Mouse (Mus musculus): ENCODE measurements around the gene Gm4969. TPM values are rescaled to one million over a fixed set of nuclear protein-coding genes. Genes with fewer than 3 reads are reported as not detected.

Gm4969 gene
- polyA plus RNA-seq, 1 experiment from 2014 or later: 5.8 TPM

GRCm38 (mm10) chr7:19067063-19067462 lies 51.1 kb downstream of the Gm4969 start:
- Histone ChIP-seq H3K4me3 (replicated peaks; ENCODE audit: low read depth, low read length) (no peak overlapping the region), H3K36me3 (ENCODE audit: control insufficient read depth, insufficient read depth, low read length) (no peaks in the 10 kb centered on the region), H3K27me3 (ENCODE audit: control insufficient read depth, insufficient read depth, low read length) (peaks cover 12% of the 10 kb centered on the region; the same call in 1 of the 2 replicates), H3K9me3 (ENCODE audit: control insufficient read depth, low read length) (no peaks in the 10 kb centered on the region), H3K4me1 (ENCODE audit: control insufficient read depth, insufficient read depth, low read length) (no peaks in the 10 kb centered on the region), H3K9ac (replicated peaks; ENCODE audit: low read length) (no peak overlapping the region), H3K4me2 (ENCODE audit: low read length) (no peak overlapping the region), H3K27ac (replicated peaks; ENCODE audit: low read depth, low read length) (no peak overlapping the region)
- DNase-seq: no peak
- no peak for ATAC-seq (ENCODE audit: low FRiP score, low TSS enrichment)
- 47% methylated on average over 14 of the region's 14 CpGs for WGBS

- DNase-seq (no peak), ATAC-seq (ENCODE audit: low FRiP score, low TSS enrichment) (no peak)
- Histone ChIP-seq H3K27me3 (ENCODE audit: control insufficient read depth, insufficient read depth, low read length) (peaks cover 12% of the 10 kb centered on the region; the same call in 1 of the 2 replicates), H3K36me3 (ENCODE audit: control insufficient read depth, insufficient read depth, low read length) (no peaks in the 10 kb centered on the region), H3K9ac (replicated peaks; ENCODE audit: low read length) (no peak overlapping the region), H3K9me3 (ENCODE audit: control insufficient read depth, low read length) (no peaks in the 10 kb centered on the region), H3K27ac (replicated peaks; ENCODE audit: low read depth, low read length) (no peak overlapping the region), H3K4me3 (replicated peaks; ENCODE audit: low read depth, low read length) (no peak overlapping the region), H3K4me2 (ENCODE audit: low read length) (no peak overlapping the region), H3K4me1 (ENCODE audit: control insufficient read depth, insufficient read depth, low read length) (no peaks in the 10 kb centered on the region)
- WGBS: 59% methylated on average over 13 of the region's 13 CpGs
These were observed 52.3 kb downstream of the Gm4969 start for GRCm38 (mm10) chr7:19065896-19066295.

GRCm38 (mm10) chr7:19057405-19057804 lies 60.8 kb downstream of the Gm4969 start:
- H3K4me2 ChIP-seq (ENCODE audit: low read length): no peak overlapping the region
- H3K9ac ChIP-seq (replicated peaks; ENCODE audit: low read length): no peak overlapping the region
- no peaks in the 10 kb centered on the region for H3K27me3 ChIP-seq (ENCODE audit: control insufficient read depth, insufficient read depth, low read length)
- H3K9me3 ChIP-seq (ENCODE audit: control insufficient read depth, low read length): no peaks in the 10 kb centered on the region
- H3K36me3 ChIP-seq (ENCODE audit: control insufficient read depth, insufficient read depth, low read length): peaks cover 5% of the 10 kb centered on the region; the same call in 1 of the 2 replicates
- H3K4me3 ChIP-seq (replicated peaks; ENCODE audit: low read depth, low read length): no peak overlapping the region
- 0 out of 2 replicates have a peak, but pooled peaks cover 2% of the 10 kb centered on the region for H3K4me1 ChIP-seq (ENCODE audit: control insufficient read depth, insufficient read depth, low read length)
- ATAC-seq (ENCODE audit: low FRiP score, low TSS enrichment) (no peak), DNase-seq (no peak)
- no peak overlapping the region for H3K27ac ChIP-seq (replicated peaks; ENCODE audit: low read depth, low read length)
- 91% methylated on average over 10 of the region's 10 CpGs for WGBS

- 0 out of 2 replicates have a peak, but pooled peaks cover 2% of the 10 kb centered on the region for H3K4me1 ChIP-seq (ENCODE audit: control insufficient read depth, insufficient read depth, low read length)
- H3K9me3 ChIP-seq (ENCODE audit: control insufficient read depth, low read length): no peaks in the 10 kb centered on the region
- H3K9ac ChIP-seq (replicated peaks; ENCODE audit: low read length): no peak overlapping the region
- H3K27me3 ChIP-seq (ENCODE audit: control insufficient read depth, insufficient read depth, low read length): no peaks in the 10 kb centered on the region
- no peak for DNase-seq
- no peak overlapping the region for H3K4me2 ChIP-seq (ENCODE audit: low read length)
- no peak overlapping the region for H3K4me3 ChIP-seq (replicated peaks; ENCODE audit: low read depth, low read length)
- ATAC-seq (ENCODE audit: low FRiP score, low TSS enrichment): no peak
- H3K36me3 ChIP-seq (ENCODE audit: control insufficient read depth, insufficient read depth, low read length): peaks cover 28% of the 10 kb centered on the region
- 91% methylated on average over 8 of the region's 8 CpGs for WGBS
- no peak overlapping the region for H3K27ac ChIP-seq (replicated peaks; ENCODE audit: low read depth, low read length)
These were observed 63.1 kb downstream of the Gm4969 start for GRCm38 (mm10) chr7:19055108-19055507.

- Histone ChIP-seq H3K4me1 (ENCODE audit: control insufficient read depth, insufficient read depth, low read length) (0 out of 2 replicates have a peak, but pooled peaks cover 2% of the 10 kb centered on the region), H3K36me3 (ENCODE audit: control insufficient read depth, insufficient read depth, low read length) (peaks cover 31% of the 10 kb centered on the region), H3K27me3 (ENCODE audit: control insufficient read depth, insufficient read depth, low read length) (no peaks in the 10 kb centered on the region), H3K4me2 (ENCODE audit: low read length) (peak overlapping the region; percentile 50), H3K9ac (replicated peaks; ENCODE audit: low read length) (peak overlapping the region; percentile 26), H3K4me3 (replicated peaks; ENCODE audit: low read depth, low read length) (0 out of 2 replicates have a peak overlapping the region, but pooled peaks have one; percentile 15), H3K9me3 (ENCODE audit: control insufficient read depth, low read length) (no peaks in the 10 kb centered on the region), H3K27ac (replicated peaks; ENCODE audit: low read depth, low read length) (no peak overlapping the region)
- DNase-seq (no peak), ATAC-seq (ENCODE audit: low FRiP score, low TSS enrichment) (peak; percentile 22)
- 62% methylated on average over 9 of the region's 9 CpGs for WGBS
These were observed 63.4 kb downstream of the Gm4969 start for GRCm38 (mm10) chr7:19054777-19055076.

- H3K36me3 ChIP-seq (ENCODE audit: control insufficient read depth, insufficient read depth, low read length): peaks cover 36% of the 10 kb centered on the region
- DNase-seq: peak; percentile 85
- H3K27ac ChIP-seq (replicated peaks; ENCODE audit: low read depth, low read length): no peak within 1 kb of the TSS; the same call in 1 of the 2 replicates
- H3K4me2 ChIP-seq (ENCODE audit: low read length): peak within 1 kb of the TSS; percentile 50
- H3K9ac ChIP-seq (replicated peaks; ENCODE audit: low read length): peak within 1 kb of the TSS; percentile 26
- H3K4me1 ChIP-seq (ENCODE audit: control insufficient read depth, insufficient read depth, low read length): 0 out of 2 replicates have a peak, but pooled peaks cover 2% of the 10 kb centered on the region
- H3K9me3 ChIP-seq (ENCODE audit: control insufficient read depth, low read length): no peaks in the 10 kb centered on the region
- 0 out of 2 replicates have a peak within 1 kb of the TSS, but pooled peaks have one; percentile 15 for H3K4me3 ChIP-seq (replicated peaks; ENCODE audit: low read depth, low read length)
- no peaks in the 10 kb centered on the region for H3K27me3 ChIP-seq (ENCODE audit: control insufficient read depth, insufficient read depth, low read length)
- peak; percentile 63 for ATAC-seq (ENCODE audit: low FRiP score, low TSS enrichment)
- 20% methylated on average over 33 of the region's 33 CpGs for WGBS
These were observed 64.0 kb downstream of the Gm4969 start, which contains the start of gene Rsph6a for GRCm38 (mm10) chr7:19054047-19054776. Rsph6a (plus strand) TSS chr7:19054690.

- DNase-seq: no peak
- H3K4me3 ChIP-seq (replicated peaks; ENCODE audit: low read depth, low read length): no peak overlapping the region
- H3K9me3 ChIP-seq (ENCODE audit: control insufficient read depth, low read length): no peaks in the 10 kb centered on the region
- H3K4me2 ChIP-seq (ENCODE audit: low read length): no peak overlapping the region
- WGBS: 92% methylated on average over 7 of the region's 7 CpGs
- no peak overlapping the region for H3K27ac ChIP-seq (replicated peaks; ENCODE audit: low read depth, low read length)
- no peak for ATAC-seq (ENCODE audit: low FRiP score, low TSS enrichment)
- no peaks in the 10 kb centered on the region for H3K27me3 ChIP-seq (ENCODE audit: control insufficient read depth, insufficient read depth, low read length)
- H3K9ac ChIP-seq (replicated peaks; ENCODE audit: low read length): no peak overlapping the region
- 0 out of 2 replicates have a peak, but pooled peaks cover 2% of the 10 kb centered on the region for H3K4me1 ChIP-seq (ENCODE audit: control insufficient read depth, insufficient read depth, low read length)
- H3K36me3 ChIP-seq (ENCODE audit: control insufficient read depth, insufficient read depth, low read length): peaks cover 47% of the 10 kb centered on the region
These were observed 65.0 kb downstream of the Gm4969 start for GRCm38 (mm10) chr7:19053136-19053532.

GRCm38 (mm10) chr7:19052345-19053135 lies 65.6 kb downstream of the Gm4969 start:
- H3K9me3 ChIP-seq (ENCODE audit: control insufficient read depth, low read length): no peaks in the 10 kb centered on the region
- no peak overlapping the region for H3K4me2 ChIP-seq (ENCODE audit: low read length)
- H3K27me3 ChIP-seq (ENCODE audit: control insufficient read depth, insufficient read depth, low read length): no peaks in the 10 kb centered on the region
- peaks cover 53% of the 10 kb centered on the region for H3K36me3 ChIP-seq (ENCODE audit: control insufficient read depth, insufficient read depth, low read length)
- H3K4me1 ChIP-seq (ENCODE audit: control insufficient read depth, insufficient read depth, low read length): 0 out of 2 replicates have a peak, but pooled peaks cover 2% of the 10 kb centered on the region
- ATAC-seq (ENCODE audit: low FRiP score, low TSS enrichment) (no peak), DNase-seq (no peak)
- whole genome bisulfite sequencing: 89% methylated on average over 15 of the region's 15 CpGs
- H3K4me3 ChIP-seq (replicated peaks; ENCODE audit: low read depth, low read length): no peak overlapping the region
- H3K9ac ChIP-seq (replicated peaks; ENCODE audit: low read length): no peak overlapping the region
- H3K27ac ChIP-seq (replicated peaks; ENCODE audit: low read depth, low read length): 0 out of 2 replicates have a peak overlapping the region, but pooled peaks have one; percentile 13
